Mouse (Mus musculus) monocyte, adult 5-6 weeks (primary cell): ENCODE measurements around the gene Asb16. TPM values are rescaled to one million over a fixed set of nuclear protein-coding genes. Genes with fewer than 3 reads are reported as not detected.
"Not testable (repeated sequence)": the region's sequence is repeated elsewhere in the genome, so short reads cannot be mapped to it uniquely, and the experiment has no call there.

Experiments used
- ATAC-seq: fragments of 153-309, 156-312 bp; replicated peaks from 2 replicates; pipeline ENCODE4 v1.8.0; 2017; ENCODE audit warnings: mild to moderate bottlenecking; ENCODE audit not compliant: low TSS enrichment, insufficient number of reproducible peaks, severe bottlenecking, poor library complexity, low FRiP score
- total RNA-seq: library from RNA; stranded (forward); fragments of 200-1000, 200-491, 200-594 nt; gene quantifications from 3 replicates; pipeline ENCODE4 v1.2.3, GENCODE M21; 2017

The Asb16 gene
- total RNA-seq, 1 experiment from 2014 or later, result not detected

GRCm38 (mm10) chr11:102279595-102279994 is 11.1 kb downstream of the Asb16 start:
- ATAC-seq, result no peak

DNA sequence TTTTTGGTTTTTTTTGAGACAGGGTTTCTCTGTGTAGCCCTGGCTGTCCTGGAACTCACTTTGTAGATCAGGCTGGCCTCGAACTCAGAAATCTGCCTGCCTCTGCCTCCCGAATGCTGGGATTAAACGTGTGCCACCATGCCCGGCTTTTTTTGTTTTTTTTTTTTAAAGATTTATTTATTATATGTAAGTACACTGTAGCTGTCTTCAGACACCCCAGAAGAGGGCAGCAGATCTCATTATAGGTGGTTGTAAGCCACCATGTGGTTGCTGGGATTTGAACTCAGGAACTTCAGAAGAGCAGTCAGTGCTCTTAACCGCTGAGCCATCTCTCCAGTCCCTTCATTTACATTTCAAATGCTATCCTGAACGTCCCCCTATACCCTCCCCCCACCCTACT is 11.7 kb downstream of the Asb16 start:
- ATAC-seq, result not testable (repeated sequence)

GRCm38 (mm10) chr11:102283922-102284321 is 15.4 kb downstream of the Asb16 start:
- no peak for ATAC-seq

DNA sequence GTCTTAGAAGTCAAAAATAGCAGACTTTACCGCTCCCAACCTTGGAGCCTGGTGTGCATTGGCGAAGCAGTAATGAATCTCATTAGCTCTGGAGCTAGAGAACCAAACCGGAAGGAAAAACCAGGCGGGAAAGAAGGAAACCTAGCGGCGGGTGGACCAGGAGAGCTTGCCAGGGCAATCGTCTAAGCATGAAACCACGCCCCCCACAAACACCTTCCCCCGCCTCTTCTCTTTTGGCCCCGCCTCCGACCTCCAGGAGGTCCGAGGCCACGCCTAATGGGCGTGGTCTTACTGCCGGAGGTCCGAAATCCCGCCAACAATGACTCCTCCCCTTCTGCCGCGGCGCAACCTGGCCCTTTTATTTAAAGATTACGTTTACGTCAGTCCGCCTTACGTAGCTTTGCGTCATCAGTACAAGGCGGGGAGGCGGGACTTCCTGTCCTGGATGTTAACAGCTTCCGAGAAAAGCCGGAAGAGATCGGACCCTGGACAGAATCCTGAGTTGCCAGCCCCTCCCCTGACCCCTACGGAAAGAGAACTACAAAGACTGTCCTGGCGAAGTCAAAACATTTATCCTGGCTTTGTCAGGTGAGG is 16.1 kb downstream of the Asb16 start, which contains the start of gene Tmub2:
Gene Tmub2 (plus strand): TSS at position 431 of the 594 bp plus-strand sequence.
- peak; percentile 96 for ATAC-seq

DNA sequence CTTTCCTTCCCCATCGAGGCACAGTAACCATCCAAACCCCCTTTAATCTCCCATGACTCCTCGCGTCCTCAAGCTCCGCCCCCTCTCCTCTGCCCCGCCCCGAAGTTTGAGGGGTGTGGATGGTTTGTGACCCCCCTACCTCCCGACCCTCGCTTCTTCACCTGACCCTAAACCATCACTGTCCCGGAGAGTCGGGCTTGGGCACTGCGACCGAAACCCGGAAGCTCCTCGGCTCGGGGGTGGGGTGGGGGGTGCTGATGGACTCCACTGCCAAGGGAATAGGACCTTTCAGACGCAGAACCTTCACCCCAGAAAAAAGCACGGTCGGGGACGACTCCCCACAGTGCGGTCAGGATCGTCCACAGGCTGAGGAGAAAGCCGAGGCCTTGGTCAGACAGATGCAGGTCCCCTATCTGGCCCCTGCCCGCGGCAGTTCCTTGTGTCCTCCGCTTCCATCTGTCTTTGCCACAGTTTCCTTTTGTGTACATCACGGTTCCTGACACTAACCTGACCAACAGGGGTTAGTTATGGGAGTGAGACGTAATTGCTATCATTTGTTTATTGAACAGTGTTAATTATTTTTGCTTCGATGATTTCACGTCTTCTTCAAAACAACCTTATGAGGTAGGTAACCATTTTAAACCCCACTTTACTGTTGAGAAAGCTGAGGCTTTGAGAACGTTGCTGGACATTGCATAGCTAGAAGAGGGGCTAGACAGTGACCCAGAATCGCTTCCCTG is 16.7 kb downstream of the Asb16 start:
- peak; percentile 50; the same call in 1 of the 2 replicates for ATAC-seq

- ATAC-seq, result no peak
Measured at GRCm38 (mm10) chr11:102287485-102287884, 18.9 kb downstream of the Asb16 start.

DNA sequence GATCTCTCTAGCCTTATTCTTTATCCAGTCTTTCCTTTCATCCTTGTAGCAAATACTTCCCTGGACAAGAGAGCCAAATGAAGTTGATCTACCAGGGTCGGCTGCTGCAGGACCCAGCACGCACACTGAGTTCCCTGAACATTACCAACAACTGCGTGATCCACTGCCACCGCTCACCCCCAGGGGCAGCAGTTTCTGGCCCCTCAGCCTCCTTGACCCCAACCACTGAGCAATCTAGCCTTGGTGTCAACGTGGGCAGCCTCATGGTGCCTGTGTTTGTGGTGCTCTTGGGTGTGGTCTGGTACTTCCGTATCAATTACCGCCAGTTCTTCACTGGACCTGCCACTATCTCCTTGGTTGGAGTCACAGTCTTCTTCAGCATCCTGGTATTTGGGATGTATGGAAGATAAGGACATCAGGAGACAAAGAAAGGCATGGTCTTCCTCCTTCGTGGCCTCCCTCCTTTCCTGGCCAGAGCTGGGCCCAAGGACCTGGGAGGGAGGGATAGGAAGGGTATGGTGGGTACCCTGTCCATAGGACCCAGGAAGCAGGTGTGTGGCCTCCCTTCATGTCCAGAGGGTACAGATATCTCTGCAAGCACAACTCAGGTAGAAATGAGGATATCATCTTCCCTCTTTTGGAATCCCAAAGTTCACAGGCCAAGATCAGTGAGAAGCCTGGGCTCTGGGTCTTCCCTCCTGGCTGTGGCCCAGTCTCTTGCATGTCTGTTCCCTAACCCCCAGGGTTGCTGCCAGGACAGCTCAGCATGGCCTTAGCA is 19.7 kb downstream of the Asb16 start:
- no peak for ATAC-seq

GRCm38 (mm10) chr11:102288913-102289312 is 20.4 kb downstream of the Asb16 start:
- no peak for ATAC-seq

DNA sequence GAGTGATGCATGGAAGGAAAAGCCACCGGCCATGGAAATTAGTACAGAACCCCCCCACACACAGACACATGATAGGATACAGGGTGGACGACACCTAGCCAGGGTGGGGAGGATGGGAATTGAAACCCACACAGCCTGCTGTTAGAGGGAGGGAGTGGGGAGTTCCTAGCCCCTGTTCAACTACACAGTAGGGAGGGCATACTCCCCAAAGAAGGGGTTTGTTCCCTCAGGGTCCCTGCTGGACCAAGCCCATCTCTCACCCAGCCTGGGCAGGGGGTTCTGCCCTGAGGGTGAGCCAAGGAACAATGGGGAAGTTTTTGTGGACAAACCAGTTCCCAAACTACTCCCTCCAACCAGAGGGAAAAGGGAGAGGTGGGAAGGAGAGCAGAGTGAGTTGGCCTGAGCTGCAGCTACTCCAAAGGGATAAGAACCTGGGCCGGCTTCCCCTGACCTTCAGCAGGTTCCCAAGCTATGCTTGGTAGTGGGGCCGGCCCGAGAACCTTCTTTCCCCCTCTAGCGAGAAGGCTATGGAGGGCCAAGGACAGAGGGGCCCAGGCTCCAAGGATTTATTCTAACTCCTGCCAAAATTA is 21.1 kb downstream of the Asb16 start:
- ATAC-seq, result no peak

GRCm38 (mm10) chr11:102290141-102290540 is 21.6 kb downstream of the Asb16 start:
- ATAC-seq, result no peak

GRCm38 (mm10) chr11:102291051-102291535 is 22.6 kb downstream of the Asb16 start:
- ATAC-seq, result no peak

DNA sequence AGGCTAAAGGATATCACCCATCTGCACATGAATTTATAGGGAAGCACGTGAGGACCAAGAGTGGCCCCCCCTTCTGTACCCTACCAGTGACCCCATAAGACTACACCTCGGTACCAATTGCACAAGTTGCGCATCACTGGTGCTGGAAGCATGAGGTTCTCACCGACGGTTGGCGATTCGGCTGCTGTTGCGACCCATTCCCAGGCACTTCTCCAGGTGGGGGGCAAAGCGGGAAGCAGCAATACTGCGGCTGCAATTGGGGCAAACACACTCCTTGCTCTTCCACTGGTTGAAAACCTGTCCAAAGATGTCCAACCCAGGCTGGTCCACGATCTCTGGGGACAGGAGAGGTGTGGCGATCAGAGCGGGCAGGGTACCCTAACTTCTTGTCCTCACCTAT is 25.4 kb downstream of the Asb16 start:
- ATAC-seq, result no peak

GRCm38 (mm10) chr11:102294416-102294815 is 25.9 kb downstream of the Asb16 start:
- no peak for ATAC-seq

GRCm38 (mm10) chr11:102294887-102295597 is 26.5 kb downstream of the Asb16 start:
- peak; percentile 33 for ATAC-seq

DNA sequence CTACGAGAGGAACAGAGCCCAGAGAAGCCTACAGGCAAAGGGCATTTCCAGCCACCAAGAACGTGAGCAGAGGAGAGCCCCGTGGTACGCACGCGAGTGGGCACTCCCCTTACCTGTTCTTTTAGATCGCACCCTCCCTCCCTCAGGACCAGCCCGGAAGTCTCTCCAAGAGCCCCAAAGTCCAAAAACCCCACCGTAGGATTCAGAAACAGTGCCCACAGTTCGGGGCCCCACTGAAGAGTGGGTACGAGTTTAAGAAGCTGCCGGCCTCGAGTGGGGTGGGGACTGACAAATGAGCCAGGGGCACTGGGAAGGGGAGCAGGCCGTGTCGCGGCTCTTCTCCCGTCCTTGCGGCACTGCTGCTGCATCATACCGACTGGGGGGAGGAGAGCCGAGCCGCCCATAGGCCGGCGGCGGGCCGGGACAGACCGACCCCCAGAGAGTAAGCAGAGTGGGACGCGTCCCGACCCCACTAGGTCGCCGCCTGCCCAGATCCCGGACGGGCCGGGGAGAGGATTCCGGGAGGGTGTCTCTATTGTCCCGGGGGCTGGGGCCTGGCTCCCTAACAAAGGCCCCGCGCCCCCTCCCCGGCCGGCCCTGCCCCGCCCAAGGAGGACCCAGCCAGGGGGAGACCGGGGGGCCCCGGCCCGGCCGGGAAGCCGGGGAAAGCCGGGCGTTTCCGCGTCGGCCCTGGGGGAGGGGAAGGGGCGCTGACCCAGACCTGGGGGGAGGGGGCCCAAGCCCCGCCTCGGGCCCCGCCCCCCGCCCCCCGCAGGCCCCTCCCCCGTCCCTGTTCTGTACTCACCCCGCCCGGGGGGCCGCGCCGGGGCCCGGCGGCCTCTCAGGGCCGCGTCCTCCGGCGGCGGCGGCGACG is 27.3 kb downstream of the Asb16 start:
- ATAC-seq, result no peak

- ATAC-seq, result peak; percentile 79
Measured at GRCm38 (mm10) chr11:102296491-102297472, 28.2 kb downstream of the Asb16 start, which contains the start of gene Atxn7l3. Gene Atxn7l3 (minus strand): TSS chr11:102296631.
